In genomic region chr4:31203286-31203685, GRCm38 (mm10) we compare ENCODE assay signal across 23 mouse cellular contexts.
"Had no signal": no experiment of that assay in that cellular context is flagged by ENCODE, and none has a peak within 500 bp of the region (broad histone marks: within the 10 kb centered on the region; RNA-seq: fewer than 3 reads in every experiment).

No protein-coding gene starts in this region.

- H3K4me3 ChIP-seq: heart, adult 2 months; heart, embryonic 13.5 days; heart, embryonic 15.5 days; hindbrain, embryonic 13.5 days; hindbrain, embryonic 15.5 days; limb, embryonic 12.5 days; limb, embryonic 15.5 days; liver, embryonic 12.5 days had no signal

- H3K4me2 ChIP-seq: heart, embryonic 11.5 days; heart, embryonic 13.5 days; heart, embryonic 15.5 days; hindbrain, embryonic 13.5 days; hindbrain, embryonic 15.5 days; limb, embryonic 12.5 days; limb, embryonic 15.5 days; liver, embryonic 12.5 days had no signal

- H3K36me3 ChIP-seq: heart, embryonic 13.5 days; heart, embryonic 15.5 days; hindbrain, embryonic 13.5 days; hindbrain, embryonic 15.5 days; limb, embryonic 12.5 days; limb, embryonic 15.5 days; liver, embryonic 12.5 days had no signal

- H3K9ac ChIP-seq: heart, embryonic 13.5 days; heart, embryonic 15.5 days; hindbrain, embryonic 13.5 days; hindbrain, embryonic 15.5 days; limb, embryonic 12.5 days; limb, embryonic 15.5 days; liver, embryonic 12.5 days; liver, embryonic 14.5 days had no signal

- H3K9me3 ChIP-seq: heart, embryonic 13.5 days; heart, embryonic 15.5 days; hindbrain, embryonic 13.5 days; hindbrain, embryonic 15.5 days; limb, embryonic 12.5 days; limb, embryonic 15.5 days; liver, embryonic 12.5 days had no signal

- ATAC-seq: hindbrain, postnatal 0 days; intestine, embryonic 16.5 days; liver, embryonic 12.5 days had no signal

- DNase-seq: gastrocnemius, postnatal 14 days; gastrocnemius, postnatal 36 days; heart, adult 11 months; heart, adult 2 months; heart, postnatal 14 days; heart, postnatal 36 days; kidney, adult 11 months; kidney, adult 2 months; kidney, postnatal 14 days; layer of hippocampus, adult 9-11 months; layer of hippocampus, postnatal 36 days; left cerebral cortex, postnatal 4 days had no signal

- H3K27me3 ChIP-seq: heart, embryonic 13.5 days; heart, embryonic 15.5 days; hindbrain, embryonic 13.5 days; hindbrain, embryonic 15.5 days; limb, embryonic 12.5 days; limb, embryonic 15.5 days; liver, embryonic 12.5 days had no signal

- H3K27ac ChIP-seq: heart, adult 2 months; heart, embryonic 13.5 days; heart, embryonic 15.5 days; hindbrain, embryonic 13.5 days; hindbrain, embryonic 15.5 days; hindbrain, postnatal 0 days; limb, embryonic 12.5 days; limb, embryonic 15.5 days; liver, embryonic 12.5 days; liver, embryonic 14.5 days had no signal

- H3K4me1 ChIP-seq: heart, embryonic 13.5 days; heart, embryonic 15.5 days; hindbrain, embryonic 13.5 days; hindbrain, embryonic 15.5 days; limb, embryonic 12.5 days; limb, embryonic 15.5 days; liver, embryonic 12.5 days had no signal
